Mouse (Mus musculus) liver, embryonic 14.5 days (tissue): ENCODE measurements around the gene Eddm3b.
A peak's percentile ranks its signal among the peaks of the same experiment; 100 is the strongest.

Experiments
- CTCF ChIP-seq: IDR thresholded peaks from 2 replicates; pipeline ENCODE4 v1.5.1; 2016; ENCODE audit warnings: antibody characterized with exemption, low read depth, control low read depth
- EP300 ChIP-seq: IDR thresholded peaks from 2 replicates; pipeline ENCODE4 v1.6.1; 2016; ENCODE audit warnings: antibody characterized with exemption, low read depth

- peak; percentile 25 for TF ChIP-seq CTCF
- TF ChIP-seq EP300 = peak; percentile 57
Observed at GRCm38 (mm10) chr14:51127648-51128258, 13.5 kb downstream of the Eddm3b start.
